Mouse (Mus musculus) lung, embryonic 15.5 days (tissue): Measurements from ENCODE around the gene Mycbpap. TPM values are rescaled to one million over a fixed set of nuclear protein-coding genes. Genes with fewer than 3 reads are reported as not detected.

ENCODE experiments used
- ATAC-seq: fragments of 200-750 bp; cut with Nextera tagmentation; 2 replicates; pipeline ENCODE4 v1.8.0; 2017; ENCODE audit warnings: moderate number of reproducible peaks, borderline replicate concordance; ENCODE audit not compliant: low FRiP score, low TSS enrichment; ENCODE audit errors: extremely low read depth
- H3K27ac ChIP-seq: fragments of 300-500 bp; sonication (generic); 2 replicates; pipeline ENCODE4 v1.5.1; 2015; ENCODE audit warnings: moderate library complexity, mild to moderate bottlenecking, inconsistent platforms
- H3K27me3 ChIP-seq: fragments of 300-500 bp; sonication (generic); 2 replicates; pipeline ENCODE4 v1.6.1; 2015; ENCODE audit warnings: inconsistent platforms
- H3K36me3 ChIP-seq: fragments of 300-500 bp; sonication (generic); 2 replicates; pipeline ENCODE4 v1.6.1; 2015; ENCODE audit warnings: inconsistent platforms
- H3K4me1 ChIP-seq: fragments of 300-500 bp; sonication (generic); 2 replicates; pipeline ENCODE4 v1.6.1; 2015; ENCODE audit warnings: inconsistent platforms
- H3K4me2 ChIP-seq: fragments of 300-500 bp; sonication (generic); 2 replicates; pipeline ENCODE4 v1.6.1; 2015; ENCODE audit warnings: inconsistent platforms, mild to moderate bottlenecking, moderate library complexity
- H3K4me3 ChIP-seq: fragments of 300-500 bp; sonication (generic); 2 replicates; pipeline ENCODE4 v1.5.1; 2015; ENCODE audit warnings: mild to moderate bottlenecking, inconsistent platforms
- H3K9ac ChIP-seq: fragments of 300-500 bp; sonication (generic); 2 replicates; pipeline ENCODE4 v1.6.1; 2015; ENCODE audit warnings: inconsistent platforms
- H3K9me3 ChIP-seq: fragments of 300-500 bp; sonication (generic); 2 replicates; pipeline ENCODE4 v1.6.1; 2016; ENCODE audit warnings: inconsistent platforms
- WGBS: fragments of 180-500 bp; shearing (Covaris S2); methylation state at CpG from one replicate; pipeline ENCODE4 v1.1.7; 2015; 5-methylcytosine and 5-hydroxymethylcytosine counted together
- polyA plus RNA-seq: library from polyadenylated mRNA; unstranded; fragments of >200 nt; fragmentation: Nextera tagmentation; extraction: Ambion mirVana; gene quantifications from 2 replicates; pipeline ENCODE4 v1.2.1, GENCODE M21; 2015

Gene Mycbpap
- polyA plus RNA-seq, 1 experiment from 2014 or later = 5.4 TPM

GRCm38 (mm10) chr11:94548888-94549690 lies 27.5 kb upstream of the Mycbpap start, which contains the start of gene Rsad1:
Gene Rsad1 (minus strand): TSS chr11:94549255.
- peaks cover 23% of the 10 kb centered on the region for H3K4me1 ChIP-seq

GRCm38 (mm10) chr11:94548041-94548784 lies 26.7 kb upstream of the Mycbpap start:
- H3K27me3 ChIP-seq = no peaks in the 10 kb centered on the region

More at GRCm38 (mm10) chr11:94548888-94549690, 27.5 kb upstream of the Mycbpap start, which contains the start of gene Rsad1:
- H3K9ac ChIP-seq = peak within 1 kb of the TSS; percentile 66
- H3K4me2 ChIP-seq = peak within 1 kb of the TSS; percentile 89
- H3K36me3 ChIP-seq = no peaks in the 10 kb centered on the region
- peak within 1 kb of the TSS; percentile 72 for H3K4me3 ChIP-seq
- peak; percentile 90 for ATAC-seq
- H3K27ac ChIP-seq = peak within 1 kb of the TSS; percentile 91
- 4% methylated on average over 49 of the region's 49 CpGs for WGBS
- no peaks in the 10 kb centered on the region for H3K27me3 ChIP-seq
- H3K9me3 ChIP-seq = no peaks in the 10 kb centered on the region

GRCm38 (mm10) chr11:94547271-94547670 lies 25.7 kb upstream of the Mycbpap start:
- 94% methylated on average over 6 of the region's 6 CpGs for WGBS
- Histone ChIP-seq H3K36me3 (no peaks in the 10 kb centered on the region), H3K9ac (no peak overlapping the region), H3K4me2 (no peak overlapping the region), H3K27ac (no peak overlapping the region), H3K4me1 (peaks cover 27% of the 10 kb centered on the region), H3K27me3 (no peaks in the 10 kb centered on the region), H3K9me3 (no peaks in the 10 kb centered on the region), H3K4me3 (no peak overlapping the region)
- no peak for ATAC-seq

More at GRCm38 (mm10) chr11:94548041-94548784, 26.7 kb upstream of the Mycbpap start:
- ATAC-seq = peak; percentile 16
- peak overlapping the region; percentile 66 for H3K9ac ChIP-seq
- peak overlapping the region; percentile 89 for H3K4me2 ChIP-seq
- H3K36me3 ChIP-seq = no peaks in the 10 kb centered on the region
- peaks cover 27% of the 10 kb centered on the region for H3K4me1 ChIP-seq
- WGBS = 11% methylated on average over 24 of the region's 24 CpGs
- peak overlapping the region; percentile 91; the same call in 1 of the 2 replicates for H3K27ac ChIP-seq
- no peaks in the 10 kb centered on the region for H3K9me3 ChIP-seq
- peak overlapping the region; percentile 72 for H3K4me3 ChIP-seq

- no peak overlapping the region for H3K4me2 ChIP-seq
- no peak overlapping the region for H3K9ac ChIP-seq
- no peak for ATAC-seq
- H3K4me3 ChIP-seq = no peak overlapping the region
- 95% methylated on average over 5 of the region's 5 CpGs for WGBS
- no peaks in the 10 kb centered on the region for H3K9me3 ChIP-seq
- H3K27ac ChIP-seq = no peak overlapping the region
- H3K27me3 ChIP-seq = no peaks in the 10 kb centered on the region
- no peaks in the 10 kb centered on the region for H3K36me3 ChIP-seq
- peaks cover 27% of the 10 kb centered on the region for H3K4me1 ChIP-seq
Observed at GRCm38 (mm10) chr11:94546381-94546780, 24.8 kb upstream of the Mycbpap start.

GRCm38 (mm10) chr11:94544422-94544821 lies 22.9 kb upstream of the Mycbpap start:
- 51% methylated on average over 18 of the region's 18 CpGs for WGBS
- no peak overlapping the region for H3K27ac ChIP-seq
- peaks cover 14% of the 10 kb centered on the region for H3K4me1 ChIP-seq
- no peaks in the 10 kb centered on the region for H3K9me3 ChIP-seq
- no peak overlapping the region for H3K4me3 ChIP-seq
- no peaks in the 10 kb centered on the region for H3K27me3 ChIP-seq
- H3K36me3 ChIP-seq = no peaks in the 10 kb centered on the region
- ATAC-seq = no peak
- H3K9ac ChIP-seq = no peak overlapping the region
- peak overlapping the region; percentile 35 for H3K4me2 ChIP-seq

GRCm38 (mm10) chr11:94543932-94544331 lies 22.4 kb upstream of the Mycbpap start:
- WGBS = 20% methylated on average over 9 of the region's 9 CpGs
- H3K4me1 ChIP-seq = peaks cover 11% of the 10 kb centered on the region
- H3K27me3 ChIP-seq = no peaks in the 10 kb centered on the region
- ATAC-seq = no peak
- no peaks in the 10 kb centered on the region for H3K36me3 ChIP-seq
- H3K9me3 ChIP-seq = no peaks in the 10 kb centered on the region
- no peak overlapping the region for H3K9ac ChIP-seq
- H3K4me2 ChIP-seq = peak overlapping the region; percentile 35
- H3K4me3 ChIP-seq = no peak overlapping the region
- no peak overlapping the region; the same call in 1 of the 2 replicates for H3K27ac ChIP-seq

GRCm38 (mm10) chr11:94543344-94543743 lies 21.8 kb upstream of the Mycbpap start:
- Histone ChIP-seq H3K9me3 (no peaks in the 10 kb centered on the region), H3K4me1 (peaks cover 10% of the 10 kb centered on the region), H3K27me3 (no peaks in the 10 kb centered on the region), H3K27ac (no peak overlapping the region), H3K36me3 (no peaks in the 10 kb centered on the region), H3K4me3 (no peak overlapping the region), H3K4me2 (no peak overlapping the region), H3K9ac (no peak overlapping the region)
- no peak for ATAC-seq
- WGBS = 86% methylated on average over 12 of the region's 12 CpGs

- ATAC-seq = no peak
- WGBS = 83% methylated on average over 4 of the region's 4 CpGs
- Histone ChIP-seq H3K9ac (no peak overlapping the region), H3K4me3 (no peak overlapping the region), H3K27me3 (no peaks in the 10 kb centered on the region), H3K4me1 (peaks cover 4% of the 10 kb centered on the region; the same call in 1 of the 2 replicates), H3K36me3 (no peaks in the 10 kb centered on the region), H3K27ac (no peak overlapping the region), H3K9me3 (no peaks in the 10 kb centered on the region), H3K4me2 (no peak overlapping the region)
Observed at GRCm38 (mm10) chr11:94542400-94542799, 20.9 kb upstream of the Mycbpap start.

GRCm38 (mm10) chr11:94539761-94540160 lies 18.2 kb upstream of the Mycbpap start:
- H3K36me3 ChIP-seq = no peaks in the 10 kb centered on the region
- H3K4me1 ChIP-seq = peaks cover 4% of the 10 kb centered on the region; the same call in 1 of the 2 replicates
- no peak for ATAC-seq
- no peak overlapping the region for H3K9ac ChIP-seq
- H3K9me3 ChIP-seq = no peaks in the 10 kb centered on the region
- no peak overlapping the region for H3K27ac ChIP-seq
- WGBS = 68% methylated on average over 7 of the region's 7 CpGs
- no peak overlapping the region for H3K4me2 ChIP-seq
- H3K4me3 ChIP-seq = no peak overlapping the region
- no peaks in the 10 kb centered on the region for H3K27me3 ChIP-seq

GRCm38 (mm10) chr11:94538733-94539292 lies 17.3 kb upstream of the Mycbpap start:
- WGBS = 52% methylated on average over 8 of the region's 8 CpGs
- Histone ChIP-seq H3K4me3 (no peak overlapping the region), H3K4me2 (no peak overlapping the region), H3K4me1 (peaks cover 2% of the 10 kb centered on the region; the same call in 1 of the 2 replicates), H3K27me3 (no peaks in the 10 kb centered on the region), H3K36me3 (no peaks in the 10 kb centered on the region), H3K27ac (no peak overlapping the region), H3K9me3 (no peaks in the 10 kb centered on the region), H3K9ac (no peak overlapping the region)
- ATAC-seq = no peak

- Histone ChIP-seq H3K9me3 (no peaks in the 10 kb centered on the region), H3K27ac (no peak overlapping the region), H3K4me1 (no peaks in the 10 kb centered on the region), H3K36me3 (no peaks in the 10 kb centered on the region), H3K4me2 (no peak overlapping the region), H3K4me3 (no peak overlapping the region), H3K9ac (no peak overlapping the region), H3K27me3 (no peaks in the 10 kb centered on the region)
- no peak for ATAC-seq
- 65% methylated on average over 8 of the region's 8 CpGs for WGBS
Observed at GRCm38 (mm10) chr11:94533171-94533570, 11.6 kb upstream of the Mycbpap start.
